Mouse (Mus musculus): ENCODE data around the gene Nop9.

DNA sequence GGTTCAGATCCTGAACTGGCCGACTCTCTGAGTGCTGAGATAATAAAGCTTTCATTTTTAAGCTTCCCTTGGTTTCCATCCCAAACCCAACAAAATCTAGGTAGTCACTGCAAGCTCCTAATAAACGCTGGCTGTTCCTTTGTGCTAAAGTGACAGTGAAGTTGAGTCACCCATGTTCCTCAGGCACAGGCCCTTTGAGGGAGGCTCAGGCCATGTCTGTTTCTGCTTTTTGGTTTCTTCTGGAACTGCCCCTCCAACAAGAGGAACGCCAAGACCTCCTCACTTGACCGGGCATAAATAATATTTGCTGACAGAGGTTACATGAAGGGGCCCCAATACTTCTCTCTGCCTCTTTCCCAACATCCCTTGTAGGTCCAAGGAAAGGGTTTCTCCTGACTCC is 9.7 kb upstream of the Nop9 start:
- TF ChIP-seq CTCF (IDR thresholded peaks at IDR 0.05), result no peak
- no peak for TF ChIP-seq EP300 (IDR thresholded peaks at IDR 0.05)

All from lung, postnatal 0 days (tissue).